Mouse (Mus musculus) frontal cortex, postnatal 14 days (tissue): ENCODE data around the gene Gm2026.
"Not testable (repeated sequence)": the region's sequence is repeated elsewhere in the genome, so short reads cannot be mapped to it uniquely, and the experiment has no call there.

Experiments
- DNase-seq, 2 experiments: peaks; one replicate each; pipeline ENCODE4 v3.0.0; 2022; ENCODE audit warnings: low spot score in 2 of 2

The Gm2026 gene

DNA sequence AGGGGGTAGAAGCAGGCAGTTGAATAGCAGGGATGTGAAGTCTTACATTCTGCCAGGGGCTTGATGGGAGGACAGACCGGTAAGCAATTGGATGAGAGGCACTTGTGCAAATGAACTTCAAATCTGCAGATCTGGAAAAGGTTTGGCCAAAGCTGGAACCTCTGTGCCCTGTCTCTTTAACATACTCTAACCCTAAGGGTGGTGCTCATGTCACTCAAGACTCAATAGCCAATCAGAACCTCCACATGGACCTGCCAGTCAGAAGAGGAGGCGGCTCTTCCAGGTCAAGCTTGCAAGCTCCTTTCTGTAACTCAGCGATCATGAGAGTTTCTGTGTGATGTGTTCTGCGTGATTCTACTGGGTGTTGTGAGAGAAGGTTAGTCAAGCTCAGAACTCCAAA lies at the start of gene Gm2026:
Gene Gm2026, plus strand, starts transcription at position 301 of the 400 bp plus-strand sequence.
- DNase-seq, result not testable (repeated sequence)

DNA sequence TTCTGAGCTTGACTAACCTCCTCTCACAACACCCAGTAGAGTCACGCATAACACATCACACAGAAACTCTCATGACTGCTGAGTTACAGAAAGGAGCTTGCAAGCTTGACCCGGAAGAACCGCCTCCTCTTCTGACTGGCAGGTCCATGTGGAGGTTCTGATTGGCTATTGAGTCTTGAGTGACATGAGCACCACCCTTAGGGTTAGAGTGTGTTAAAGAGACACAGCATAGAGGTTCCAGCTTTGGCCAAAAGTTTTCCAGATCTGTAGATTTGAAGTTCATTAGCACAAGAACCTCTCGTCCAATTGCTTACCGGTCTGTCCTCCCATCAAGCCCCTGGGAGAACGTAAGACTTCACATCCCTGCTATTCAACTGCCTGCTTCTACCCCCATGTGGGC lies 34.1 kb upstream of the Gm2026 start, which contains the start of gene Zfp966:
Gene Zfp966, minus strand, starts transcription at position 101 of the 400 bp plus-strand sequence.
- not testable (repeated sequence) for DNase-seq
